Comparison of ENCODE assay signal across 11 mouse cellular contexts in genomic region chr5:89135776-89136175, GRCm38 (mm10).
DNase-seq lines count a peak whose midpoint lies in the region.
"Had no signal": no experiment of that assay in that cellular context is flagged by ENCODE, and none has a peak within 500 bp of the region (broad histone marks: within the 10 kb centered on the region; RNA-seq: fewer than 3 reads in every experiment).

No protein-coding gene starts in this region.

- peak; percentile 57 for DNase-seq in cerebellum, adult 11 months
- DNase-seq in cerebellum, postnatal 10 days, result peak; percentile 76 to 79
- DNase-seq in layer of hippocampus, adult 8-10 months (ENCODE audit: low spot score in 2 of 2), result peak; percentile 53 to 72
- peak; percentile 38 for DNase-seq in left cerebral cortex, postnatal 4 days
- no peak for DNase-seq in gastrocnemius, postnatal 25 days
- DNase-seq in spleen, postnatal 36 days (ENCODE audit: low spot score in 2 of 2), result no peak
- DNase-seq in retina, postnatal 1 day, result no peak
- no peak for DNase-seq in c-Kit-positive CD71-positive TER-119-positive erythroid progenitor cells, embryonic 14.5 days (ENCODE audit: low spot score)
- DNase-seq: gastrocnemius, postnatal 10 days; kidney, adult 18-20 months; lung, postnatal 36 days had no signal

- intact Hi-C loops in left cerebral cortex, postnatal 4 days (cut with DNase I), result no loop called here

Comparison
In these comparisons a context has a peak if more than half of its experiments do, and no peak if none do; other contexts are left out.
1. DNase-seq: peak in cerebellum, adult 11 months (single experiment), cerebellum, postnatal 10 days (2 of 2), layer of hippocampus, adult 8-10 months (2 of 2) and left cerebral cortex, postnatal 4 days (single experiment); none in gastrocnemius, postnatal 25 days (single experiment), spleen, postnatal 36 days (0 of 2), retina, postnatal 1 day (single experiment) and c-Kit-positive CD71-positive TER-119-positive erythroid progenitor cells, embryonic 14.5 days (single experiment).